Mouse (Mus musculus): ENCODE results near the gene Idi1. TPM values are rescaled to one million over a fixed set of nuclear protein-coding genes. Genes with fewer than 3 reads are reported as not detected.
"Not testable (repeated sequence)": the region's sequence is repeated elsewhere in the genome, so short reads cannot be mapped to it uniquely, and the experiment has no call there.

The Idi1 gene
- 66.6 and 81.8 TPM in 2 replicates for polyA plus RNA-seq (2014; fragmentation: Nextera tagmentation; extraction: Ambion mirVana)

DNA sequence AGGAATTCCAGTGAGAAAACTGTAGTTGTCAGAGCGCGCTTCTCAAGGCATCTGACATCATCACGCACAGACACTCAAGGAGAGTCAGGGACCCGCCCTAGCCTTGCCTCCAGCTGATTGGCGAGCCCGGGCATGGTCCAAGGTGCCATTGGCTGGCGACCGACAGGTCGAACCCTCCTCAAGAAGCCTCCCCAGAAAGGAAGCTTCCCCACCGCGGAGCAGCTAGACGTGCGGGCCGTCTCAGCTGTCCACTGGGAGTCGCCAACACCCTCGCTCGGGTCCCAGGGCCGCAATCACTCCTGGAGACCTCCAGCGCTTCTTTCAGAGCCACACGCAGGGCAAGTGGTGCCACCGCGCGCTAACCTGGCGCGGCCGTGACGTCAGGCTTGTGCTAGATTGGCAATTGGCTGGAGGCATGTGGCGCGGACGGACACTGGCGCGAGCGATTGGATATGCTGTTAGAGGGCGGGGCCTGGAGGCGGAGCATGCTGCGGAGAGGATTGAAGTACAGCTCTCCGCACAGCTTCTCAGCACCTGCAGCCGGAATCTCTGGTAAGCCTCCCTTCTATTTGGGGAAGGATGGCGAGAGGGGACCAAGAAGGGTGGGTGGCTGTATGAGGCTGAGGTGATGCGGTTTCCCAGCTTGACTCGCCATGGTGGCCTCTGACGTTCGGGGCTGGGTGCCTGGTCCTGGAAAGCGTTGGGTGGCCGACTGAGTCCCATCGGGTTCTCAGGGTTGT lies at the start of gene Idi1:
Gene Idi1 (plus strand): TSS at position 57 of the 740 bp plus-strand sequence.
- Histone ChIP-seq H3K4me2 (ENCODE audit: low read length) (peak within 1 kb of the TSS; percentile 71), H3K27me3 (ENCODE audit: control insufficient read depth, insufficient read depth, low read length) (no peaks in the 10 kb centered on the region), H3K9me3 (ENCODE audit: control insufficient read depth, low read length) (no peaks in the 10 kb centered on the region), H3K27ac (replicated peaks; ENCODE audit: low read depth, low read length) (peak within 1 kb of the TSS; percentile 97), H3K4me3 (replicated peaks; ENCODE audit: low read depth, low read length) (peak within 1 kb of the TSS; percentile 57), H3K4me1 (ENCODE audit: control insufficient read depth, insufficient read depth, low read length) (peaks cover 17% of the 10 kb centered on the region; the same call in 1 of the 2 replicates), H3K9ac (replicated peaks; ENCODE audit: low read length) (peak within 1 kb of the TSS; percentile 59), H3K36me3 (ENCODE audit: control insufficient read depth, insufficient read depth, low read length) (peaks cover 21% of the 10 kb centered on the region)
- peak; percentile 99 for DNase-seq
- under 1% methylated on average over 46 of the region's 46 CpGs for WGBS
- ATAC-seq (ENCODE audit: low FRiP score, low TSS enrichment) = peak; percentile 100

GRCm38 (mm10) chr13:8838394-8838793 lies 46.9 kb upstream of the Idi1 start:
- no peaks in the 10 kb centered on the region for H3K9me3 ChIP-seq (ENCODE audit: control insufficient read depth, low read length)
- 42% methylated on average over 3 of the region's 3 CpGs for WGBS
- no peak for DNase-seq
- H3K9ac ChIP-seq (replicated peaks; ENCODE audit: low read length) = no peak overlapping the region
- no peak overlapping the region for H3K4me3 ChIP-seq (replicated peaks; ENCODE audit: low read depth, low read length)
- ATAC-seq (ENCODE audit: low FRiP score, low TSS enrichment) = no peak
- H3K4me1 ChIP-seq (ENCODE audit: control insufficient read depth, insufficient read depth, low read length) = no peaks in the 10 kb centered on the region
- peaks cover 83% of the 10 kb centered on the region for H3K36me3 ChIP-seq (ENCODE audit: control insufficient read depth, insufficient read depth, low read length)
- no peak overlapping the region for H3K27ac ChIP-seq (replicated peaks; ENCODE audit: low read depth, low read length)
- H3K4me2 ChIP-seq (ENCODE audit: low read length) = no peak overlapping the region
- no peaks in the 10 kb centered on the region for H3K27me3 ChIP-seq (ENCODE audit: control insufficient read depth, insufficient read depth, low read length)

GRCm38 (mm10) chr13:8839111-8839510 lies 46.2 kb upstream of the Idi1 start:
- H3K36me3 ChIP-seq (ENCODE audit: control insufficient read depth, insufficient read depth, low read length) = peaks cover 81% of the 10 kb centered on the region
- H3K4me2 ChIP-seq (ENCODE audit: low read length) = no peak overlapping the region
- ATAC-seq (ENCODE audit: low FRiP score, low TSS enrichment) (no peak), DNase-seq (no peak)
- H3K9ac ChIP-seq (replicated peaks; ENCODE audit: low read length) = no peak overlapping the region
- WGBS = 95% methylated on average over 10 of the region's 10 CpGs
- no peaks in the 10 kb centered on the region for H3K9me3 ChIP-seq (ENCODE audit: control insufficient read depth, low read length)
- H3K27me3 ChIP-seq (ENCODE audit: control insufficient read depth, insufficient read depth, low read length) = no peaks in the 10 kb centered on the region
- no peak overlapping the region for H3K4me3 ChIP-seq (replicated peaks; ENCODE audit: low read depth, low read length)
- H3K4me1 ChIP-seq (ENCODE audit: control insufficient read depth, insufficient read depth, low read length) = no peaks in the 10 kb centered on the region
- H3K27ac ChIP-seq (replicated peaks; ENCODE audit: low read depth, low read length) = no peak overlapping the region

- H3K9ac ChIP-seq (replicated peaks; ENCODE audit: low read length) = no peak overlapping the region
- WGBS = 93% methylated on average over 6 of the region's 6 CpGs
- H3K4me1 ChIP-seq (ENCODE audit: control insufficient read depth, insufficient read depth, low read length) = no peaks in the 10 kb centered on the region
- DNase-seq (no peak), ATAC-seq (ENCODE audit: low FRiP score, low TSS enrichment) (no peak)
- no peaks in the 10 kb centered on the region for H3K27me3 ChIP-seq (ENCODE audit: control insufficient read depth, insufficient read depth, low read length)
- peaks cover 77% of the 10 kb centered on the region for H3K36me3 ChIP-seq (ENCODE audit: control insufficient read depth, insufficient read depth, low read length)
- H3K4me3 ChIP-seq (replicated peaks; ENCODE audit: low read depth, low read length) = no peak overlapping the region
- no peaks in the 10 kb centered on the region for H3K9me3 ChIP-seq (ENCODE audit: control insufficient read depth, low read length)
- no peak overlapping the region for H3K27ac ChIP-seq (replicated peaks; ENCODE audit: low read depth, low read length)
- H3K4me2 ChIP-seq (ENCODE audit: low read length) = no peak overlapping the region
Measured at GRCm38 (mm10) chr13:8839937-8840336, 45.4 kb upstream of the Idi1 start.

DNA sequence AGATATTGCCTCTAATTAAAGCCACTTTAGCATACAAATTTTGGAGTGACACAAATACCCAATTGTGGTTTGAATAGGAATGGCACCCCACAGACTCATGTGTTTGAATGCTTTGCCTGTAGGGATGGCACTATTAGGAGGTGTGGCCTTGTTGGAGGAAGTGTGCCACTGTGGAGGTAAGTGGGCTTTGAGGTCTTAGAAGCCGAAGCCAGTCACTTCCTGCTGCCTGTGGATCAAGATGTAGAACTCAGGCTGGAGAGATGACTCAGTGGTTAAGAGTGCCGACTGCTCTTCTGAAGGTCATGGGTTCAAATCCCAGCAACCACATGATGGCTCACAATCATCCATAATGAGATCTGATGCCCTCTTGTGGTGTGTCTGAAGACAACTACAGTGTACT lies 44.4 kb upstream of the Idi1 start:
- Histone ChIP-seq H3K36me3 (ENCODE audit: control insufficient read depth, insufficient read depth, low read length) (peaks cover 69% of the 10 kb centered on the region), H3K4me3 (replicated peaks; ENCODE audit: low read depth, low read length) (no peak overlapping the region), H3K27ac (replicated peaks; ENCODE audit: low read depth, low read length) (no peak overlapping the region), H3K9me3 (ENCODE audit: control insufficient read depth, low read length) (no peaks in the 10 kb centered on the region), H3K4me1 (ENCODE audit: control insufficient read depth, insufficient read depth, low read length) (no peaks in the 10 kb centered on the region), H3K4me2 (ENCODE audit: low read length) (no peak overlapping the region), H3K9ac (replicated peaks; ENCODE audit: low read length) (no peak overlapping the region), H3K27me3 (ENCODE audit: control insufficient read depth, insufficient read depth, low read length) (no peaks in the 10 kb centered on the region)
- 94% methylated on average over 2 of the region's 2 CpGs for WGBS
- no peak for DNase-seq
- no peak for ATAC-seq (ENCODE audit: low FRiP score, low TSS enrichment)

GRCm38 (mm10) chr13:8841846-8842245 lies 43.5 kb upstream of the Idi1 start:
- not testable (repeated sequence) for H3K9ac ChIP-seq (replicated peaks; ENCODE audit: low read length); H3K27ac ChIP-seq (replicated peaks; ENCODE audit: low read depth, low read length); H3K4me3 ChIP-seq (replicated peaks; ENCODE audit: low read depth, low read length); H3K9me3 ChIP-seq (ENCODE audit: control insufficient read depth, low read length); H3K27me3 ChIP-seq (ENCODE audit: control insufficient read depth, insufficient read depth, low read length); ATAC-seq (ENCODE audit: low FRiP score, low TSS enrichment); H3K4me1 ChIP-seq (ENCODE audit: control insufficient read depth, insufficient read depth, low read length); H3K4me2 ChIP-seq (ENCODE audit: low read length); DNase-seq
- H3K36me3 ChIP-seq (ENCODE audit: control insufficient read depth, insufficient read depth, low read length) = peaks cover 68% of the 10 kb centered on the region
- 92% methylated on average over 7 of the region's 7 CpGs for WGBS

GRCm38 (mm10) chr13:8842273-8842672 lies 43.0 kb upstream of the Idi1 start:
- ATAC-seq (ENCODE audit: low FRiP score, low TSS enrichment) = no peak
- Histone ChIP-seq H3K27me3 (ENCODE audit: control insufficient read depth, insufficient read depth, low read length) (no peaks in the 10 kb centered on the region), H3K4me2 (ENCODE audit: low read length) (no peak overlapping the region), H3K27ac (replicated peaks; ENCODE audit: low read depth, low read length) (no peak overlapping the region), H3K36me3 (ENCODE audit: control insufficient read depth, insufficient read depth, low read length) (peaks cover 72% of the 10 kb centered on the region), H3K4me3 (replicated peaks; ENCODE audit: low read depth, low read length) (no peak overlapping the region), H3K9ac (replicated peaks; ENCODE audit: low read length) (no peak overlapping the region), H3K9me3 (ENCODE audit: control insufficient read depth, low read length) (no peaks in the 10 kb centered on the region), H3K4me1 (ENCODE audit: control insufficient read depth, insufficient read depth, low read length) (no peaks in the 10 kb centered on the region)
- WGBS = 99% methylated on average over 3 of the region's 3 CpGs
- no peak for DNase-seq

DNA sequence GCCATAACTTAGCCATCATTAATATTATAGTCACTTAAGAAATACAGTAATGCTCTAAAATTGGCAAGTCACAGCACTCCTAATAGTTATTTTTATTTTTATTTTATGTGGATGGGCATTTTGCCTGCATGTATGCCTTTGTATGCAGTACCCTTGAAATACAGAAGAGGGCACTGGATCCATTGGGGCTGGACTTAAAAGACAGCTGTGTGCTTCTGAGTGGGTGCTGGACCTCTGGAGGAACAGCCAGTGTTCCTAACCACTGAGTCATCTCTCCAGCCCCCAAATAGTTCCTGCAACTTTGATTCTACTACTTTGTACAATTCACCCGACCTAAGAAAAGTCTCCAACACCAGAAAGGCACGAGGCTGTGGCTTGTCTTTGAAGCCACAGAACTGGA lies 37.6 kb upstream of the Idi1 start:
- H3K4me2 ChIP-seq (ENCODE audit: low read length) = no peak overlapping the region
- 65% methylated on average over 2 of the region's 2 CpGs for WGBS
- H3K4me1 ChIP-seq (ENCODE audit: control insufficient read depth, insufficient read depth, low read length) = no peaks in the 10 kb centered on the region
- H3K9me3 ChIP-seq (ENCODE audit: control insufficient read depth, low read length) = no peaks in the 10 kb centered on the region
- H3K36me3 ChIP-seq (ENCODE audit: control insufficient read depth, insufficient read depth, low read length) = peaks cover 55% of the 10 kb centered on the region
- ATAC-seq (ENCODE audit: low FRiP score, low TSS enrichment) (no peak), DNase-seq (peak; percentile 32)
- no peak overlapping the region for H3K9ac ChIP-seq (replicated peaks; ENCODE audit: low read length)
- no peaks in the 10 kb centered on the region for H3K27me3 ChIP-seq (ENCODE audit: control insufficient read depth, insufficient read depth, low read length)
- no peak overlapping the region for H3K27ac ChIP-seq (replicated peaks; ENCODE audit: low read depth, low read length)
- no peak overlapping the region for H3K4me3 ChIP-seq (replicated peaks; ENCODE audit: low read depth, low read length)

- no peaks in the 10 kb centered on the region for H3K27me3 ChIP-seq (ENCODE audit: control insufficient read depth, insufficient read depth, low read length)
- DNase-seq (no peak), ATAC-seq (ENCODE audit: low FRiP score, low TSS enrichment) (no peak)
- no peak overlapping the region for H3K4me3 ChIP-seq (replicated peaks; ENCODE audit: low read depth, low read length)
- H3K9ac ChIP-seq (replicated peaks; ENCODE audit: low read length) = no peak overlapping the region
- H3K4me1 ChIP-seq (ENCODE audit: control insufficient read depth, insufficient read depth, low read length) = no peaks in the 10 kb centered on the region
- H3K36me3 ChIP-seq (ENCODE audit: control insufficient read depth, insufficient read depth, low read length) = peaks cover 52% of the 10 kb centered on the region
- H3K27ac ChIP-seq (replicated peaks; ENCODE audit: low read depth, low read length) = no peak overlapping the region
- no peak overlapping the region for H3K4me2 ChIP-seq (ENCODE audit: low read length)
- WGBS = 75% methylated on average over 1 of the region's 1 CpGs
- no peaks in the 10 kb centered on the region for H3K9me3 ChIP-seq (ENCODE audit: control insufficient read depth, low read length)
Measured at GRCm38 (mm10) chr13:8849311-8849710, 36.0 kb upstream of the Idi1 start.
